Mouse (Mus musculus) brain, embryonic 14.5 days (tissue): Measurements from ENCODE around the gene Sim2. TPM values are rescaled to one million over a fixed set of nuclear protein-coding genes. Genes with fewer than 3 reads are reported as not detected.

Experiments
- DNase-seq: peaks from one replicate; pipeline ENCODE4 v3.0.0-alpha.2; 2011; ENCODE audit warnings: low read depth
- CTCF ChIP-seq: fragments of 200-500 bp; IDR thresholded peaks from 2 replicates; pipeline ENCODE4 v1.5.1; 2012; ENCODE audit warnings: inconsistent platforms, mild to moderate bottlenecking, moderate library complexity, borderline replicate concordance; ENCODE audit not compliant: insufficient read depth, insufficient read length; ENCODE audit errors: extremely low read depth
- POLR2A ChIP-seq: fragments of 200-500 bp; IDR thresholded peaks from 2 replicates; pipeline ENCODE4 v1.6.1; 2012; ENCODE audit warnings: mild to moderate bottlenecking, inconsistent platforms, borderline replicate concordance; ENCODE audit not compliant: poor library complexity, insufficient read depth, insufficient read length, severe bottlenecking; ENCODE audit errors: extremely low read depth
- polyA plus RNA-seq: library from polyadenylated mRNA; depleted of rRNA; stranded (reverse); fragments of >200 nt; gene quantifications from 2 replicates; pipeline ENCODE4 v1.2.3, GENCODE M21; 2012

The Sim2 gene
- polyA plus RNA-seq, 1 experiment: 0.81 TPM

- no peak for TF ChIP-seq POLR2A
- no peak for TF ChIP-seq CTCF
- DNase-seq: no peak
Measured at GRCm38 (mm10) chr16:94059820-94060219, 24.9 kb upstream of the Sim2 start.

DNA sequence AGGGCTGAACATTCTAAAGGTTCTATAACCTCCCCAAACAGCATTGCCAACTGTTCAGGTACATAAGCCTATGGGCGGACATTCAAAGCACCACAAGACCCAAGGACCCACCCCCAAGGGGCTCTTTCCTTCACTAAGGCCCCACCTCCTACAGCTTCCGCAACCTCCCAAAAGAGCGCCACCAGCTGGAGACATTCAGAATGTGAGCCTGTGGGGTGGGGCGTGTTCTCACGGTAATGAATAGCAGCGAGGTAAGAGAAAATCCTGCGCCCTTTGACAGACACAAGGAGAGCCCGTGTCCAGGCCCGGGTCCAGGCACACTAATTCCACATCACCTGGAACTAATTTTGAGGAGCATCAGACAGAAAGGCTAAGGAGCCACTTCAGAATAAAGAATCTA, 20.5 kb upstream of the Sim2 start:
- no peak for DNase-seq
- no peak for TF ChIP-seq CTCF
- no peak for TF ChIP-seq POLR2A

DNA sequence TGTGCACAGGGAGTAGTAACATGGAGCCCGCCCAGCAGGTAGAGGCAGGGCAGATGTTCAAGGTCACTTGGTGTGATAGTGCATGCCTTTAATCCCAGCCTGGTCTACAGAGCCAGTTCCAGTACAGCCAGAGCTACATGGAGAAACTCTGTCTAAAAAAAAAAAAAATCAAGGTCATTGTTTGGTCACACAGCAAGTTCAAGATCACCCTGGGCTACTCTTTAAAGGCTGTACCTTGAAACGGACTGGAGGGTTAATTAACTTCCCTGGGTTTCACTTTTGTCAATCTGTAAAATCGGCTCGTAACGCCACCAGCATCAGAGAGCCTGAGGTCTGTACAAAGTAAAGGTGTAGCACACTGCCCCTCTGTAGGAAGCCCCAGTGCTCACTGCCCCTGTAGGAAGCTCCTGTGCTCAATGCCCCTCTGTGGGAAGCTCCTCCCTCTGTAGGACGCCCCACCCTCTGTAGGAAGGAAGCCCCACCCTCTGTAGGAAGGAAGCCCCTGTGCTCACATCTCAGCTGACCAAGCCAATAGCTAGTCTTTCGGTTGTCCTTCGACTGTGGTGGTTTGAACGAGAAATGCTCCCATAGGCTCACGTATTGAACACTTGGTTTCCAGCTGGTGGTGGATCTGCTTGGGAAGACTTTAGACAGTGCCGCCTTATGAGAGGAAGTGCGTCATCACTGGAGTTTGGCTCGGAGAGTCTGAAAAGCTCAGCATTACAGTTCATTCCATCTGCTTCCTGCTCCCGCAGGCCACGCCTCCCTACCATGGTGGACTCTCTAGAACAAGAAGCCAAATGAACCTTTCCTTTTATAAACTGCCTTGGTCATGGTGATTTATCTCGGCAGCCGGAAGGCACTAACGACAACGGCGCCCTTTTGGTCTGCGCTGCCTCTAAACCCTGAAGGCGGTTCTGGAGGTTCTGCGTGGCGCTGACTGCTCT, 18.7 kb upstream of the Sim2 start:
- DNase-seq: no peak
- TF ChIP-seq POLR2A (no peak), CTCF (no peak)

DNA sequence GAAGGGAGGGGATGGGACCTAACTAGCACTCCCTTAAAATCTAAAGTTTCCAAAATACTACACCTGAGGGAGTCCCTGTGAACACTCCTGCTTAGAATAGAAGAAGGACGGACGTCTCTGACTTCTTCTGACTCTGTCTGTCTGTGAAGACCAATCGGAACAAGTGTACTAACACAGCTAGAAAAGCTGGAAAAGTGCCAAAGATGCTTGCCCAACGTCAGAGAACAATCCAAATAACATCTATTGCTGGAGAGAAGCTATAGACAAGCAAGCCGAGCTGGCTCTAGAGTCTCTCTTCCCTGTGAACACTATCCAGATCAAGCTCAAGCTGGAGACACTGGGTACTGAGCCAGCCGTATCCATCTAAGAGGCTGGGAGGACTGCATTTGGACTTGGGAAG, 18.0 kb upstream of the Sim2 start:
- DNase-seq: no peak
- TF ChIP-seq CTCF (no peak), POLR2A (no peak)

DNA sequence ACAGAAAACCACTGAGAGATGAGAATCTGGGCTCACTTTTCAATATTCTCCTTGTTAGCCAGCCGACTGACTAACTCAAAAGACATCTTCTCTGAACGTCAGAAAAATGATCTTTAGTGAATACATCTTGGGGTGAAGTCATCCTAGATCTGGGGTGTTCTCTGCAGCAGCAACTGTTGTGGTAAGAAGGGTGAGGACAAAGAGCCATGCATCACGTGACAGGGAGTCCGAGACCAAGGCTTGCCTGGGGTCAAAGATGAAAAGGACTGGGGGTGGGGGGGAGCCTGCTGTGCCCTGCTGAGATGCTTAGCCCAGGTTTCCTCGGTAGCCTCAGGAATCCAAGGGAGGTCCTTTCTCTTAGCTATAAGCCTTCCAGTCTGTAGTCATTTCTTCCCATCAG, 17.5 kb upstream of the Sim2 start:
- DNase-seq: no peak
- TF ChIP-seq CTCF (no peak), POLR2A (no peak)

- TF ChIP-seq POLR2A (no peak), CTCF (no peak)
- DNase-seq: no peak
Measured at GRCm38 (mm10) chr16:94069061-94069460, 15.7 kb upstream of the Sim2 start.

GRCm38 (mm10) chr16:94070920-94071319, 13.8 kb upstream of the Sim2 start:
- no peak for TF ChIP-seq CTCF
- TF ChIP-seq POLR2A: no peak
- peak; percentile 61 for DNase-seq

DNA sequence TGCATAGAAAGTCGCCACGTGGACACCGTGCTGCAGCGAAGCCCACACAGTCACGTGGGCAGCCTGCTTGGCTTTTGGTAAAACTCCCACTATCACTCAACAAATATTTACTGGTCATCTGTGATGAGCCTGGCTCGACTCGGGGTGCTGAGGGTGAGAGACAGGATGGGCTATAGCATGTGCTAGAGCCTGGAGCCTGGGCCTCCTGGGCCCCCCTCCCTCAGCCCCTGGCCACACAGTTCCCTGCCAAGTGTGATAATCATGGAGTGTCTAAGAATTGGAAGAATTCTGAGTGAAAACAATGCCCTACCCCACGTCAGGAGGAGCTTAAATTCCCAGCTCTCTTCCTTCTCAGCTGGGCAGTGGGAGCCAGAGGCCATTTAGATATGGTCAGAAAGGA, 13.3 kb upstream of the Sim2 start:
- no peak for TF ChIP-seq CTCF
- TF ChIP-seq POLR2A: no peak
- no peak for DNase-seq

GRCm38 (mm10) chr16:94075362-94076027, 9.2 kb upstream of the Sim2 start:
- no peak for DNase-seq
- TF ChIP-seq CTCF (no peak), POLR2A (no peak)

DNA sequence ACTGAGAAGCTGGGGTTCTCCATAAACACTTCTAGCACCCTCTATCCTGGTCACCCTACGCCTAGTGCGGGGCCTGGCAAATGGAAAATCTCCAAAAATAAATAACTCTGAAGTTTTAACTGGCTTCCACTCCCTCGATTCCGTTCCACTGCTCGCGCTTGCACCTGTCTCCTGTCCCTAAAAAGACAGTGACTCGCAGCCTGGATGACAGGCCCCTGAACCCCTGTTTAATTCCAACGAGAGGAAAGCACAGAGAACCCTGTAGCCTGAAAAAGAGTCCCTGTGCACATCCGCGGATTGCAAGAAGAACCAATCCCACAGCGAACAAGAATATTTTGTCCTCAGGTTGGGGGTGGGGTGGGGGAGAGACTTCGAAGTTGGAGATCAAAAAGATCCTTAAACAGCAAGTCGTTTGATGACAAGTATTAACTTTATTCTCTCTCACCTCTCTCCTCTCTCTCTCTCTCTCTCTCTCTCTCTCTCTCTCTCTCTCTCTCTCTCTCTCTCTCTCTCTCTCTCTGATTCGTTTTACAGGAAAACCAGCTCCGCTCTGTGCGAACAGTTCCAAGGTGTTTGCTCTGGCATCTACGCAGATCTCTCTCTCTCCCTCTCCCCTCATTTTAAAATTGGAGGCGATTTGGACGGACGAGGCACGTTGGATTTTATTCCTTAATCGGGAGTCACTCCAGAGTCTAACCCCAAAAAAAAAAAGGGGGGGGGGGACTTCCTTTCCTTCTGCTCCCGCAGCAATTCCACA, 6.2 kb upstream of the Sim2 start:
- no peak for TF ChIP-seq POLR2A
- no peak for TF ChIP-seq CTCF
- DNase-seq: no peak
